Mouse (Mus musculus) testis, postnatal 10 days (tissue): ENCODE data around the gene Rbfox2.

Experiments used
- DNase-seq: peaks from one replicate; pipeline ENCODE4 v3.0.0; 2021; ENCODE audit warnings: low spot score

The Rbfox2 gene

DNA sequence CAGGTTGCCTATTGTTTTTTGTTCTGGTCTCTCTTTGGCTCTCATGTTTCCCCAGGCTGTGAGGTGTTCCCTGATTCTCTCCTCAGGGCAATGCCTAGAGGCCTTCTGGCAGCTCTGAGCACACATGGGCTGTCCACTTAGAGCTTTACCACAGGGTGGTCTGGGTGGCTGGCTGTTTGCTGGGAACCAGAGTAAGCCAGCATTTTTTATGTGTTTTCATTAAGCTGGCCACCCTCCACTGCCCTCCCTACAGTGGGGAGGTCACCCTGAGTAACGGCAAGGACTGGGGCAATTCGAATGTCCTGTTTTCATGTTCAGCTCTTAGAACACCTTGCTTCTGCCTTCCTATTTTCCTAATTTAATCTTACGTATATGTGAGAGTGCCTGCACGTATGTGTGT lies 24.6 kb upstream of the Rbfox2 start:
- DNase-seq, result no peak

DNA sequence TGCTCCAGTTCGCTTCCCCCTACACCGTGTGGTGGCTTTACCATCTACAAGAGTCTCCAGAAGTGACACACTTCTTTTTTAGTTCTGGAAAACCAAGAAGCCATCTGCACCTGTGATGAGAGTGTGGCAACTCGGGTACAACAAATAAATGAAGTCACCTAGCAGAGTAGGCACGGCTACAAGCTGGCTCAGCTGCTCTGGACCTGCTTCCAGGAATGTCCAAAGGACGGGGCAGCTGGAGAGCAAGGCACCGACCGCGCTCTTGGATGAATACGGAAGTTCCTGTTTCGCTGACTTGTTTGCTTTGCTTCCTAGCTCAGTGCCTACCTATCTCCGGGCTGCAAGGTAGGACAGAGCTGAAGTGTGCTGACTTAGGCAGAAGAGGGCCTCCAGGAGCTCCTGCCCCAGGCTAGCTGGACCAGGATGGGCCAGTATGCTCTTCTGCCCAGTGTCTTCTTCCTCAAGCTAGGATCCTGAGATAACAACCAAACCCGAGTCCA lies 22.9 kb upstream of the Rbfox2 start:
- DNase-seq, result no peak

DNA sequence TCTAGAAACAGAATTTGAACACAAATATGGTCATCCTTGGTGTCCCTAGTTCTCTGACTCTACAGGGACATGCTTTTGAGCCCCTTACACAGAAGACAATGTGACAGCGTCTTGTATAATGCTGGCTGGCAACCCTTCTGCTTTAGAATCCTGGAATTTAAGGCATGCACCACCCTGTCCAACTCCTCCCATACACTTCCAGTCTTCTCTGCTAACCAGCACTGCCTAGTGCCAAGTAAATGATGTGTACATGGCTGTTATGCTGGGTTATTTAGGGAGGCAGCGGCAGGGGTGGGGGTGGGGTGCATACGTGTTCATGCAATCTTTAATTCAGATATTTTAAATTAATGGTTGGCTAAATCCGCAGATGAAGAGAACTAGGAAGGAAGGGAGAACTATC lies 19.6 kb upstream of the Rbfox2 start:
- no peak for DNase-seq

DNA sequence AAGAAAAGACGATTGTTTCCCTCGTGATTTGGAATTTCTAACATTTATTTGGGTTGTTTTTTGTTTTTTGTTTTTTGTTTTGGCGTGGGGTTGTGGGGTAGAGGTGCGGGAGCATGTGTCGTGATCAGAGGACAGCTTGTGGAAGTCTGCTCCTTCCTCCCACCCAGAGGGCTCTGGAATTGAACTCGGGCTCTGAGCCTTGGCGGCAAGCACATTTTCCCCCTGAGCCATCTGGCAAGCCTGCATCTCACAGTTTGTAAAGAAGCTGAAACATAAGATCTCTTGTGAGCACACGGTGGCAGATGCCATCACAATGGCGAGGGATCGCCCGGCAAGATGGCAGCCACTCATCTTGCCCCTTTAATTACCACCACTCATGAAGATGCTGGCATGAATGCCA lies 17.6 kb upstream of the Rbfox2 start:
- DNase-seq, result no peak

DNA sequence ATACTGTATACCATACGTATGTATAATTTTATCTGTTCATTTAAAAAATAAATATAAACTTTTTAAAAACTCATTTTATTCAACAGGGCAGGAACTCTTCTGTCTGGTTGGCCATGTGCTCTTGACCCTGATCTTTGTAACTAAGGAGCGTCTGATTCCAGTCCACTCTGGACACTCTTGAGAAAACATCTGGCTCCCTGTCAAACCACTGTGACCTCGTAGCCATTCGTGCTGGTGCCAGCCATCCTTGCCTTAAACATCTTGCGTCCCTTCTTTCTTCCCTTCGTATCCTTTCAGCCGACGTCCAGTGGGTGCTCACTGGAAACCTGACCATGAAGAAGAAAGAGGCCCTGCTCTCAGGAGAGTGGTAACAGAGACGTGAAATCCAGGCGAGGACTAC lies 16.4 kb upstream of the Rbfox2 start:
- DNase-seq, result no peak

DNA sequence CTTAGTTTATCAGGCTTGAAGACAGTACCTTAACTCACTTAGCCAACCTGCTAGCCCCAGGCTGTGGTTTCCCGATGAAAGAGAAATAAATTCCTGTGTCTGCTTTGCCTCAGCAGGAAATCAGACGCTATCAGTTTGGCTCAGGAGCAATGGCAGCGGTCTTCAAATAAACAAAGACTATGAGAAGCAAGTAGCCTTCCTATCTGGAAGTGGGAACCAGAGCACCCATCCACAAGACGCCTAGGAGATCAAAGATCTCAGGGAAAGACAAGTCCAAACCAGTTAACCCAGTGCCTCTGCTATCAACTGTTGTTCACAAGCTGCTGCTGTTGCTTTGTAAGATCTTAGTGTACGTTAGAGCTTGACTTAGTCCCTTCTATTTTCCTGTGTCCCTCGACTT lies 6.9 kb upstream of the Rbfox2 start:
- DNase-seq, result no peak

DNA sequence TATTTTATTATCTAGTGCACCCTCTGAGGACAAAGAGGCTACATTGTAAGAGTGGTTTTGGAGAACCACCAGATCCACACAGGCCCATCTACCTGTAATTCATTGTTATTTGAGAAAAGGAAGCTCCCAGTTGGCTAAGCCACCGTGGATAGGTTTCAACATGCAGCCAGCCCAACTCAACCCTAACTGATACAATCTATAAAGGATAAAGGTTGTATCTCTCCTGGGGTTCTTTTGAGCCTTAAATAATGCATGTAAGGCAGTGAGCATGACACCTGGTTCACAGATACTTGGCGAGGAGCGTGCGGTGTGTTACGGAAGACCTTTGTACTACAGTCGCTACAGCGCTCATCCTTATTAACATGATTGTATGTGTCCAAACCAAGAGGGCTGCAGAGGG lies 6.0 kb upstream of the Rbfox2 start:
- DNase-seq, result no peak

DNA sequence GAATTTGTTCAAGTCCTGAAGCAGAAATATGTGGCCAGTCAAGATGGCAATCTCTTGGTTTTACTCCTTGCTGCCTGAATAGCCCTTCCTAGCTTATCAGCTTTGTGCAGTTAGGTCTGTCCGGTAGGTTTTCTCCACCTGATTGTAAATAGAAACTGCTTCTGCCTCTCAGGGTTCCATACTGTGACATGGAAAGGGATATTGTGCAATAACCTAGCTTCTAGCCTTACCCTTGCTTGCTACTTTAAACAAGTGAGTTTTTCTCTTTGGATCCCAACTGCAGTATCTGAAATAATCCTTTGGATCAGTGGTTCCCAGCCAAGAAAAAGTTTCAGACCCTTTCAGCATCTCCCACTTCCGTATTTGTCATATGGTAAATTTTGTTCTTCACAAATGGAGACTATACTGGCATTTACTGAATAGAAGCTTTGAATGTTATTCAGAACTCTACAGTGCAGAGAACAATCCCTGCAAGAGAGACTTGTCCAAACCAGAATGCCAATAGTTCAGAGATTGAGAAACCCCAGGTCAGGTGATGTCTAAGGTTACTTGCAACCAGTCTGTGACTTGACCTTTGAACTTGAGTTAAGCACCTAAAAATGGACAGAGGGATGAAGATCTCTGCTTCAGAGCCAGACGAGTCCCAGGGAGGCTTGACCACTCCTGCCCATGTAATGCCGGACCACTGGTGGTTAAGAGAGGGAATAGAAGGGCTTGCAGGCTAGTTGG lies 1.1 kb upstream of the Rbfox2 start:
- no peak for DNase-seq

DNA sequence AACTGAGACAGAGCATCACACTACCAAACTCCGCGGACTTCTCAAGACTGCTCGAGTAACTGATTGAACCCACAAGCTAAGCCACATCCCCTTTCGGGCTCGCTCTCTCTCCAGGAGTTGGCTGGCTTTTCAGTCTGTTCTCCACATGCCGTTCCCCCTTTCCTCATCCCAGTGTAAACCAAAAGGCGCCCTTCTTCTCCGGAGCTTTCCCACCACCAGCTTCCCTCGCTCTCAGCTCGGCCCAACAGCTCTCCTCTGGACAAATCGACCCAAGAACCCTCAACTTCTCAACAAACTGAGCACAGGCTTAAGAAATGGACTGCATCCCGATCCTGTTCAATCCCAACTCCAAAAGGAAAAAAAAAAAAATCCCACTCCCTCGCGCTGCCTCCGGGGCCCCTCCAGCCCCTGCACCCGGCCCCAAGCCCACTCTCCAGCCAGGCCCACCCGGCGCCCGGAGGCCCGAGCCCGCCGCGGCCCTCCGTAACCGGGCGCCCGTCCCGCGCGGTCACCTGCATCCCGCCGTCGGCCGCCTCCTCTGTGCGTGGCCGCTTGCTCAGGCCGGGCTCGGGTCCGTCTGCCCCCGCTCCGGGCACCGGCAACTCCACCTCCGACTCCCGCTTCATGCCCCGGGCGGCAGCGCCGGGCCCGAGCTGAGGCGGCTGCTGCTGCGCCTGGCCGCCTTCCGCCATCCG lies 805 bp downstream of the Rbfox2 start:
- DNase-seq, result peak; percentile 57

DNA sequence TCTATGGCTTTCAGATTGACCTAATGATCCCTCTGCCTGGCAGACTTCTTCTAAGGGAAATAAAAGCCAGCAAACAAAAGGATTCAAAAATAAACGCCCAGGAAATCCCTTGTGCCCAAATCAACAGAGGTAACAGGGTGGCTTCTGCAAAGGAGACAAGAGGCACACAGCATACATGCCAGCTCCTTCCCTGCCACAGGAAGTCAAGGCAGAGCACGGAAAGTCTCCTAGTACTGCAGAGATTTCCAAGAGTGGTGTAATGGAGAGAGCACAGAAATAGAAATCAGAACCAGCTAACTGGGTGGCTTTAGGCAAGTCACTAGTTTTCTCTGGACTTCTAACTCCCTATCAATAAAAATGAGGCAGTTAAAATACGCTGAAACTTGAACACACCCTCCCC lies 1.8 kb downstream of the Rbfox2 start:
- no peak for DNase-seq

DNA sequence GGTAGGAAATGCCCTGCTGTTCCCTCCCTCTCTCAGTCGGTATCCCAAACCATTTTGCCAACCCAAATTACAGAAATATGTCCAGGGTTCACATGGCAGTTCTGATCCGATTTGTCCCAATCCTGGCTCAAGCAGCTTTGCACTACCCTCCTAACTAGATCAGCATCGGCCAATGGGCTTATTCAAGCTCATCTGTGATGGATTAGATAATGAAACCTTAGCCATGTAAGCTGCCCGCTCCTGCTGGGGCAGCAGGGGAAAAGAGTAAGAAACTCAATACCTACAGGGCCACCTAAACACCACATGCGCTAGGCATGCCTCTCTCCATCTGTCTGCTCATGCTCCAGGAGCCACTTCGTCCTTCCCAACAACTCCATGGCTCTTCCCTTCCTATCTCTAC lies 5.7 kb downstream of the Rbfox2 start:
- no peak for DNase-seq

DNA sequence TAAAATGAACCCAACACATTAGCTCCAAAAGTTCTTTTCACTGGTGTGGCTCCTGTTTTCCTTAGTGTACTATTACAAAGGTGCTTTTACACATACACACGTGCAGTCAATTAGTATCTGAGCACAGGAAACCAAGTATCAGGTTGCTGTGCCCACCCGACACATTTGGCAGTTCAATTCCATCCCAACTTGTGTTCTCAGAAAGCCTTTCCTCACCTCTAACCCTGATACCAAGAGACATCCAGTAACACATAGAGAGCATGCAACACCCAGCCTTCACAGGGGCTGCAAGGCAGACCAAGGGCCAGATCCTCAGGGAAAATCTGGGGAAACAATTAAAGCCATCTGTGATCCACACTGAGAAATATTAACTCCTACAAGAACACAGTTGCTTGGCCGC lies 8.2 kb downstream of the Rbfox2 start:
- DNase-seq, result no peak

DNA sequence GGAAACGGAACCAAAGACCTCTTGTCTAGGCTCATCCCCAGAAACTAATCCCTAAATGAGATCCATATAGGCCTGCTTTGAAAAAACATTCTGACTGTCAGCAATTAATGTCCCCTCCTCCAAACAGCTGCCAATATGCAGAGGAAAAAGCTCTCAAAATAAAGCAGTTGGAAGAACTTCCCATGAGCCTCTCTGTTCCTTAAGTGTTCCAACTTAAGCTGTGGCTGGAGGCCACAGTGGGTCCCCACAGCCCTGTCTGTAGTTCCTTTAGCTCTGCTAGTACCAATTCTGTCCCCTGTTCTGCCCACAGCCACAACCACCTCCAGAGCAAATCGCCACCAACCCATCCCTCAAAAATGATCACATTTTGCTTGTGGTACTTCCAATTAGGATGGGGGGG lies 10.2 kb downstream of the Rbfox2 start:
- DNase-seq, result no peak

DNA sequence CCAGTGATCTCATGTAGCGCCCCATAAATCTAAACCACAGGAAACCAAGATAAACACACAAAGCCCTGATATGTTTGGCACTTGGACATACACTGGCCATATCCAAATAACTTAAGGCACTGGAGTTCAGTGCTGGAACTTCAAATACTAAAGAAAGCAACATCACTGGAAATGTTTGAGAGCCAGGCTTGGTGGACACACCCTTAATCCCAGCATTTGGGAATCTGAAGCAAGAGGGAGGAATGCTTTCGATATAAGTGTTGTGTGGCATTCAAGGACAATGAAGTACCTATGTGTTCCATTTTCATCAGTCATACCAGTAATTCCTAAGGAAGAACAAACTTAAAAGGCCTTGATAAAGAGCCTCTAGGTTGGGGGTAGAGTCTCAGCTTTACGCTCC lies 13.3 kb downstream of the Rbfox2 start:
- DNase-seq, result no peak

DNA sequence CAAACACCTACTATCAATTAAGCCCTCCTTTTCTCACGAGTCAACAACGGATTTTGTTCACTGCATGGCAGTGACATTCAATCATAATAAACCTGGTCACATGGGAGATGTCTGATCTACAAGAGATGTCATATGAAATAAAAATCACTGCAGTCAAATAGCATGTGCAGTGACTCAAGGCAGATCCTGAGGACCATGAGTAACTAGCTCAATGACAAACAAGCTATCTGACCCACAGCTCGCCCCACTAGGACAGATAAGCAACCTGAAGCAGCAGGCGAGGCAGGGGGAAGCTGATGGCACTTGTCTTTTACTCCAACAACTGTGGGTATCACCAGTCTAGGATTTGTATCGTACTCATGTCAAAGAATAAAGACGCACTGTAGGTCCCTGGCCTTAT lies 14.4 kb downstream of the Rbfox2 start:
- DNase-seq, result no peak

DNA sequence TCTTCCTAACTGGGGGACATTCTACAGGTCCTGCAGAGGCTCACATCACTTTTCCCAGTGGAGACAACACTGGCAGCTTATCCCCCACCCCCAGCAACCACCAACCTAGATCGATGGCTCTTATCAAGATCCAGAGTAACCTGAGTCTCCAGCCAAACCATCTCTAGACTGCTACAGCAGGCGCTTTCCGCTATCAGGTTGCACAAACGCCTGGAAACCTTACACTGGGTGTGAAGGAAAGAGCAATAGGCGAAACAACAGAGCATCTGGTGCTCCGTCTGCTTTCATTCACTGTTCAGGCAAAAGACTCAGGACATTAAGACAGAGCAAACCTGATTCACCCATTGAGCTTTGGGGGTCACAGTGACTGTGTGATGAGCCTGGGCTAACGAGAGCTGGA lies 15.3 kb downstream of the Rbfox2 start:
- no peak for DNase-seq

DNA sequence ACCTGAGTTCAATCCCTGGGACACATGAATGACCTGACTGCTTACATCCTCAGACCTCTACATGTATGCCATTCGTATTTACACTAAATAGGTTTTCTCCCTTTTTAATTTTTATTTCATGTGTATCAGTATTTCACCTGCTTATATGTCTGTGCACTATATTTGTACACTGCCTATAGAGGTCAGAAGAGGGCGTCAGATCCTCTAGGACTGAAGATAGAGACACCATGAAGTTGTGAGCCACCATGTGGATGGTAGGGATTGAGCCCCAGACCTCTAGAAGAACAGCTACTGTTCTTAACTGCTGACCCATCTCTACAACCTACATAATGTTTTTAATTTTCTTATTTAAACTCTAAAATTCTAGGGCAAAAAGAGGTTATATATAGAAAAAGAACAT lies 16.5 kb downstream of the Rbfox2 start:
- DNase-seq, result no peak

DNA sequence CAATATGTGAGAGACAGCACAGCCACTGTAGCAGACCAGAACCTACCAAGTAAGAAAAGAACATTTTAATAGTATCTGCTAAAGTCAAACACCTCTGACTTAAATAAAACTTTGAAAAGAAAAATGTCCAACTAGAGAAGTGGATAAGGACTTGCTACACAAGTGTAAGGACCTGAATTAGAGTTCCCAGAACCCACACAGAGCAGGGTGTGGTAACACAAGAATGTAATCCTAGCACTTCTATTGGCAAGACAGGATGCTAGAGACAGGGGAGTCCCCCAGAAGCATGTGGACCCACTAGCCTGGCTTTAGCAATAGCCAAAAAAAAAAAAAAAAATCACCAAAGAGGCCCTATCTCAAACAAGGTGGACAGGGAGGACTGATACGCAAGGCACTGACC lies 26.7 kb downstream of the Rbfox2 start:
- no peak for DNase-seq

DNA sequence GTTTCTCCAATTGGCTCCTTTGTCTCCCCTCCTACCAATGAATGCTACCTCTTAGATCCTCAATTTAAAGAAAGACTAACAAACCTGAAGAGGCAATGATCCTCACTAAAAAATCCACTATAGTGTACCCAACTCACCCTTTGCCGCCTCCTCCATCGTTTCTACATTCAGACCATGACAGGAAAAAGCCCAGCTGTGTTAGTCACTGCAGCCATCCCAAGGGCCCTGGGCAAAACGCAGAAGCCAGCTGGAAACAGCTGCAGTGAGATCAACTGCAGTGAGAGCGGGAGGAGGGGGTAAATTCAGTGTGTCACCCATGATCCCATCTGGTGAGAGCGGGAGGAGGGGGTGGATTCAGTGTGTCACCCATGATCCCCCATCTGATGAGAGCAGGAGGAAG lies 28.0 kb downstream of the Rbfox2 start:
- DNase-seq, result peak; percentile 50

DNA sequence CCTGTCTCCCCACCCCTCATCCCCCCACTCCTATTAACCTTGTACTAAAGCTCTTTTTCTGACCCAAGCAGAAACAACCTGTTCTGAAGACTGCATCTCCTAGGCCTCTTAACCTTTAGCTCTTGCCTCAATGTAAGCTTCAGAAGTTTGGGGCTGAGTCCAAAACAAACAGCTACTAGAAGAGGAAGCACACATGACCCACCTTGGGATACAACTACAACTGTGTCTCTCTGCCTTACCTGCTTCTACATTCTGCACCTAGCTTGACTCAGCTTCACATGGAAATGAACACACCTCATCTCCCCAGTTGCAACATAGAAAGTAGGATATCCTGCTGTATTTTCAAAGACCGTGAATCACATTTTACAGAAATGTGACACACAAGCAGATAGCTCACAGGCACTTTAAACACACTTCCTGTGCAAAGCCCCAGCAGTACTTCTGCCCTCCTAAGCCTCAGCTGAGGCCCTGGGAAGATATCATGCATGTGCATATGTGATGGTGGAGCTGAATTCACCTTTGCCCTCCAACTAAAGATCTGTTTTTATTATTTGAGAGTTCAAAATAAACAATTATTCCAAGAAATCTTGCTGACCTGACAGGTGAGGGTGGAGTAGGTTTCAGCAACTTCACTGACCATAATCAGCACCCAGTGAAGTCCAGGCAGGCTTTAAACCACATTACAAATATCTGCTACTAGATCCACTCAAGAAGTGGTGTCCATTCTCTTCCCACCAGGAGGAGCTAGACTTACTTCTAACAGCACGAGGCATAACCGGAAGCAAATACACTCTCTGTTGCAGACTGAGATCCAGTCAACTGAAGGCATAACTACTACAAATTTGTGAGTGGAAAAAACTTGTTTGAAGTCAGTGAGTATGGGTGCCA lies 29.7 kb downstream of the Rbfox2 start:
- DNase-seq, result no peak

DNA sequence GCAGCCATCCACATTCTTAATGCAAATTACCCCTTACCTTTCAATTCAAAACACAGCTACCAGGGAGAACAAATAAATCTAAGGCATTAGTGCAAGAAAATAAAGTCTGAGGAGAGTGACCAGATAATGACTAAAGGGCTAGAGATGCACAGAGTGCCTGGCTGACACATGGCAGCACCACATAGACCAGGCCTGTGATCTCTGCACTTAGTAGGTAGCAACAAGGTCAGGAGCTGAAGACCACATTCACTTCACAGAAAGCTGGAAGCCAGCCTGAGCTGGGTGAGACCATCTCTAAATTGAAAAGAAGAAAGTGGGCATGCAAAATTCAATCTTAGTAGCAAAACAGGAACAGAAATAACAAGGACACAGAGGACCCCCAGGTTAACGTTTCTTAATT lies 30.5 kb downstream of the Rbfox2 start:
- no peak for DNase-seq

DNA sequence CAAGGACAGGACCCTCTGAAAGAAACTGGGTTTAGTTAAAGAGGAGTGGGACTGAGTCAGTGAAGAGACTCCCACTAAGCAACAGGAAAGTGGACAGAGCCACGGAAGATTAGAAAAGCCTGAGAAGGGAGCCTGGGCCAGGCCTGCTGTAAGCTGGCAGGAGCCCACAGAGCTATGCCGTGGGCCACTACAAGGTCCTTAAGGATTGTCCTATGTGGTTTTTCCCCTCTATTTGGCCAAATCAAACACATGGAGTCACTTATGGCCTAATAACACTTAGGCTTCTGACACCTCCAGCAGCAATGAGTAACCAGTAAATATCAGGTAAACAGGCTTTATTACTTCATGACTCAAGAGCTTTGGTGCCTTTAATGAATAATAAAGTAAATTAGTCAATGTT lies 31.2 kb downstream of the Rbfox2 start:
- no peak for DNase-seq

DNA sequence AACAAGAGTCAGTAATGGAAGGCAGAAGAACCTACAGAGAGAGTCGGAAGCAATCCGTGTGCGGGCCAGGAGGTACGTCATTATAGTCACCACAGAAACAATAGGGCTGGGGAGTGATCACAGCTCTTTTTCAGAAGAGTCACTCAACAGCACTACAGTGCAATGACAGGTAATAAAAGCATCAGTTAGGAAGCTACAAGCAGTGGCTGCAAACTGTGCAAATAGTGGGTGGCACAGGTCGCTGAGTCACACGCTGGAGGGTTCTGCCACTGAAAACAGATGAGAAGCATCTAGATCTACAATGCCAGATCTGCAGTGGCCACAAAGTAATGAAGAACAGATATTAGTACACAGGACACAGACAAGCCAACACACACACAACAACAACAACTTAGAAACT lies 32.9 kb downstream of the Rbfox2 start:
- no peak for DNase-seq
